Mouse (Mus musculus) retina, adult 2 months (tissue): ENCODE data around the gene Olfr1220.

Source experiments
- DNase-seq: peaks from one replicate; pipeline ENCODE4 v3.0.0-alpha.2; 2012; ENCODE audit warnings: low read depth, low spot score

The Olfr1220 gene

DNA sequence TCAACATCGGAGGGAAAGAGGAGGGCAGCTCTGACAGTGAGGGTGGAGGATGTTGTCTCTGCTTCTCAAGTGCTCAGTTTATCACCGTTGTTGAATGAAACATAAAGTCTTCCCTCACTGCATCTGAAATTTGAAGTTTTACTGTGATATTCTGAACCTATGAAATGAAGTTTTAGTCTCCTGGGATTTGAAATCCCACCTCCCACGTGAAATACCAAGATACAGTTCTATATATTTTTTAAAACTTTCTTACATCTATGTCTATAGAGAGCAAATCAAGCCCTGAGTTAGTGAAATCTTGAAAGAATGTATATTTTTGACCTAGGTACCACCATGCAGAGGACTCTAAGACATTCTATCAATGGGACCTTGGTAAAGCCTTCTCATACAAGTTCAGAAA is at the start of gene Olfr1220:
TSS of gene Olfr1220 (minus strand) at position 101 of the 400 bp plus-strand sequence.
- DNase-seq: no peak

- DNase-seq: no peak
Measured at GRCm38 (mm10) chr2:89151460-89151859, 44.8 kb upstream of the Olfr1220 start, which contains the start of gene Olfr1223. TSS of gene Olfr1223 (minus strand) at chr2:89151560.

DNA sequence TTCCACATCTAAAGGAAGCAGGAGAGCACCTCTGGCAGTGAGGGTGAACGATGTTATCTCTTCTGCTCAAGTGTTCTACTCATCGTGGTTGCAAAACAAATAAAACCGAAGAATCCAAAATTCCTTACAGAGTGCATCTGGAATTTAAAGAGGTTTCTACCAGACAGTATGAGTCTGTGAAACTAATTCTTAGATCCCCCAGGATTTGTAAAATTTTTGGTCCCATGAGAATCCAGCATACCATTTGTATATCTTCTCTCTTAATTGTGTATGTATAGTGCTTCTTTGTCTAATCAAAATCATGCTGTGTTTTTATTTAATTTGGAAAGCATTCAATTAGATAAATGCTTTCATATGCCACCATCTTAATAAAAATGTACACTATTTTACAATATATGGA is 26.3 kb upstream of the Olfr1220 start, which contains the start of gene Olfr1222:
TSS of gene Olfr1222 (minus strand) at position 101 of the 400 bp plus-strand sequence.
- no peak for DNase-seq

DNA sequence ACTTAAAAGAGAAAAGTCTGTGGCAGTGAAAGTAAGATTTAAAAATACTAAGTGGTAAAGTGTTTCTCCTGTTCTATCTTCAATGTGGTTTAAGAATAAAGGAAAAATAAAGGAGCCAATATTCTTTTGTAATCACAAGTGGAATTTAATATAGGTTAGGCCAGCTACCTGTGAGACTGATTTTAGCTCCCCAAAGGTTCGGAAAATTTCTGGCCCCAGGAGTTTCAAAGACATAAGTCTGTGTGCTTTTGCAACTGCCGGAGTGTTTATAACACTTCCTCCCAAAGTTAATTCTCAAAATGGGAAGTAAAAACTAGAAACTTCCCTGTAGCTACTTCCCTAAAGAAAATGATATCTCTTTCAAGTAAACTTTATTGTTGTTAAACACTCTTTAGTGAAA is 10.5 kb upstream of the Olfr1220 start, which contains the start of gene Olfr1221:
TSS of gene Olfr1221 (minus strand) at position 101 of the 400 bp plus-strand sequence.
- DNase-seq: no peak

- no peak for DNase-seq
Measured at GRCm38 (mm10) chr2:89105651-89106050, 984 bp downstream of the Olfr1220 start.

- no peak for DNase-seq
Measured at GRCm38 (mm10) chr2:89093848-89094247, 12.8 kb downstream of the Olfr1220 start.

- DNase-seq: no peak
Measured at GRCm38 (mm10) chr2:89083413-89083812, 23.2 kb downstream of the Olfr1220 start, which contains the start of gene Olfr1219. TSS of gene Olfr1219 (minus strand) at chr2:89083513.

DNA sequence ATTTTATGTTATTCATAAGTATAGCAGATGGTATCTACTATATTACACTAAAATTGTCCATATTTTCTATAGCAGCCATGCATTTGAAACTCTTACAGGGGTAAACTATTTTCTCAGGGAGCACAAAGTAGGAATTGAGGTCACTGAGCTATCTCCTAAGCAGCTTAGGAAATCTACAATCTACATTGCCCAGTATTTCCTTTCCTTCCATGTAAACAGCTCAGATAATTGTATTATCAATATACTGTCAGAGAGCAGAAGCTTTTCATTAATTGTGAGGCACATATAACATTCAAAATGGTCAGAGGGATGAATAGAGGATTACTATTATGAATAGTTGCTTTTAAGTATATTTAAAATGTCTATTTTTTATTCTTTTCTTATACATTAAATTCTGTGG is 25.1 kb downstream of the Olfr1220 start:
- no peak for DNase-seq

GRCm38 (mm10) chr2:89061087-89061486 is 45.5 kb downstream of the Olfr1220 start, which contains the start of gene Olfr1218:
TSS of gene Olfr1218 (minus strand) at chr2:89061187.
- no peak for DNase-seq
